Mouse (Mus musculus) layer of hippocampus, adult 11-12 months (tissue): ENCODE measurements around the gene Lrrc1.
A peak's percentile ranks its signal among the peaks of the same experiment; 100 is the strongest.

Experiments
- DNase-seq: peaks from one replicate; pipeline ENCODE4 v3.0.0; 2022; ENCODE audit warnings: low spot score

Gene Lrrc1

GRCm38 (mm10) chr9:77502171-77502547 lies 42.5 kb downstream of the Lrrc1 start:
- DNase-seq, result no peak

GRCm38 (mm10) chr9:77499084-77499483 lies 45.6 kb downstream of the Lrrc1 start:
- DNase-seq, result no peak

GRCm38 (mm10) chr9:77498406-77498805 lies 46.3 kb downstream of the Lrrc1 start:
- no peak for DNase-seq

- DNase-seq, result no peak
These were observed 47.5 kb downstream of the Lrrc1 start for GRCm38 (mm10) chr9:77497173-77497572.

GRCm38 (mm10) chr9:77496540-77497062 lies 48.1 kb downstream of the Lrrc1 start:
- no peak for DNase-seq

- no peak for DNase-seq
These were observed 50.4 kb downstream of the Lrrc1 start for GRCm38 (mm10) chr9:77494307-77494706.

GRCm38 (mm10) chr9:77488611-77489010 lies 56.1 kb downstream of the Lrrc1 start:
- no peak for DNase-seq

- DNase-seq, result no peak
These were observed 57.2 kb downstream of the Lrrc1 start for GRCm38 (mm10) chr9:77487427-77487826.

- DNase-seq, result no peak
These were observed 58.8 kb downstream of the Lrrc1 start for GRCm38 (mm10) chr9:77485915-77486314.

GRCm38 (mm10) chr9:77484751-77485150 lies 59.9 kb downstream of the Lrrc1 start:
- DNase-seq, result no peak

- DNase-seq, result no peak
These were observed 61.1 kb downstream of the Lrrc1 start for GRCm38 (mm10) chr9:77483559-77483958.

GRCm38 (mm10) chr9:77482281-77482680 lies 62.4 kb downstream of the Lrrc1 start:
- no peak for DNase-seq

- DNase-seq, result no peak
These were observed 63.3 kb downstream of the Lrrc1 start for GRCm38 (mm10) chr9:77481380-77481779.

- peak; percentile 44 for DNase-seq
These were observed 63.9 kb downstream of the Lrrc1 start for GRCm38 (mm10) chr9:77480574-77481319.

- DNase-seq, result no peak
These were observed 64.7 kb downstream of the Lrrc1 start for GRCm38 (mm10) chr9:77480001-77480400.

- no peak for DNase-seq
These were observed 66.3 kb downstream of the Lrrc1 start for GRCm38 (mm10) chr9:77478166-77478920.

- DNase-seq, result no peak
These were observed 70.1 kb downstream of the Lrrc1 start for GRCm38 (mm10) chr9:77474535-77474934.

- no peak for DNase-seq
These were observed 72.1 kb downstream of the Lrrc1 start for GRCm38 (mm10) chr9:77472557-77472956.

GRCm38 (mm10) chr9:77471646-77472220 lies 72.9 kb downstream of the Lrrc1 start:
- no peak for DNase-seq

GRCm38 (mm10) chr9:77469791-77470607 lies 74.7 kb downstream of the Lrrc1 start:
- peak; percentile 49 for DNase-seq

- DNase-seq, result no peak
These were observed 77.7 kb downstream of the Lrrc1 start for GRCm38 (mm10) chr9:77466926-77467325.

- no peak for DNase-seq
These were observed 79.3 kb downstream of the Lrrc1 start for GRCm38 (mm10) chr9:77465401-77465800.
